Mouse (Mus musculus): ENCODE results near the gene Scd3.

DNA sequence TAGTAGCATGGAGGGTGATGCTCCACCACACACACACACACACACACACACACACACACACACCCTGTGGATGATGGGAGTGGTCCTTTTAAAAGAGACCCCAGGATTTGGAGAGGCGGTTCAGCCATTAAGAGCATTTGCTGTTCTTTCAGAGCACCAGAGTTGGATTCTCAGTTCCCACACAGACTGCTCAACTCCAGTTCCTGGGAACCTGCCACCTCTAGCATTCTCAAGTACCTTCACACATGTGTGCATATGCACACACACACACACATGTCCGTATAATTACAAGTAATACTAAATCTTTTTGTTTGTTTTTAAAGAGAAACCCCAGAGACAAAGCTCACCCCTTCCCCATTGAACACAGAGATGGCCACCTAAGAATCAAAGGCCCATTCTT lies 89.0 kb downstream of the Scd3 start:
- TF ChIP-seq CTCF (IDR thresholded peaks at IDR 0.05; ENCODE audit: low read depth) (no peak), EP300 (IDR thresholded peaks at IDR 0.05; ENCODE audit: low read depth) (no peak)

Data from heart, postnatal 0 days (tissue).